Mouse (Mus musculus): ENCODE measurements around the gene Neb. TPM values are rescaled to one million over a fixed set of nuclear protein-coding genes. Genes with fewer than 3 reads are reported as not detected.

The Neb gene
- polyA plus RNA-seq (2016; fragmentation: Nextera tagmentation; extraction: Ambion mirVana) = 0.06 and 0.16 TPM in 2 replicates

GRCm38 (mm10) chr2:52378448-52378804, at the start of gene Neb:
TSS of gene Neb (minus strand) at chr2:52378474.
- no peaks in the 10 kb centered on the region for H3K27me3 ChIP-seq (ENCODE audit: low read depth, poor library complexity, severe bottlenecking)
- no peak within 1 kb of the TSS for H3K27ac ChIP-seq (replicated peaks)
- no peak within 1 kb of the TSS for H3K4me3 ChIP-seq
- no peak for DNase-seq (ENCODE audit: low spot score)
- 56% methylated on average over 7 of the region's 7 CpGs for WGBS
- no peaks in the 10 kb centered on the region for H3K36me3 ChIP-seq
- H3K9me3 ChIP-seq (replicated peaks) = no peaks in the 10 kb centered on the region
- no peaks in the 10 kb centered on the region for H3K4me1 ChIP-seq

- Histone ChIP-seq H3K27me3 (ENCODE audit: low read depth, poor library complexity, severe bottlenecking) (no peaks in the 10 kb centered on the region), H3K4me3 (no peak overlapping the region), H3K4me1 (peaks cover 21% of the 10 kb centered on the region), H3K9me3 (replicated peaks) (no peaks in the 10 kb centered on the region), H3K36me3 (no peaks in the 10 kb centered on the region), H3K27ac (replicated peaks) (no peak overlapping the region)
- no peak for DNase-seq (ENCODE audit: low spot score)
- 91% methylated on average over 3 of the region's 3 CpGs for WGBS
Measured at GRCm38 (mm10) chr2:52427383-52427782, 49.1 kb upstream of the Neb start.

GRCm38 (mm10) chr2:52426041-52426440, 47.8 kb upstream of the Neb start:
- Histone ChIP-seq H3K27ac (replicated peaks) (no peak overlapping the region), H3K4me1 (peaks cover 35% of the 10 kb centered on the region), H3K27me3 (ENCODE audit: low read depth, poor library complexity, severe bottlenecking) (no peaks in the 10 kb centered on the region), H3K9me3 (replicated peaks) (no peaks in the 10 kb centered on the region), H3K36me3 (no peaks in the 10 kb centered on the region), H3K4me3 (no peak overlapping the region)
- 91% methylated on average over 3 of the region's 3 CpGs for WGBS
- DNase-seq (ENCODE audit: low spot score) = no peak

- 27% methylated on average over 10 of the region's 10 CpGs for WGBS
- Histone ChIP-seq H3K36me3 (no peaks in the 10 kb centered on the region), H3K27ac (replicated peaks) (peak overlapping the region; percentile 98), H3K4me3 (peak overlapping the region; percentile 96), H3K4me1 (peaks cover 36% of the 10 kb centered on the region), H3K27me3 (ENCODE audit: low read depth, poor library complexity, severe bottlenecking) (no peaks in the 10 kb centered on the region), H3K9me3 (replicated peaks) (no peaks in the 10 kb centered on the region)
- no peak for DNase-seq (ENCODE audit: low spot score)
Measured at GRCm38 (mm10) chr2:52425523-52425795, 47.2 kb upstream of the Neb start.

- WGBS = under 1% methylated on average over 57 of the region's 57 CpGs
- no peaks in the 10 kb centered on the region for H3K9me3 ChIP-seq (replicated peaks)
- DNase-seq (ENCODE audit: low spot score) = peak; percentile 97
- no peaks in the 10 kb centered on the region for H3K27me3 ChIP-seq (ENCODE audit: low read depth, poor library complexity, severe bottlenecking)
- peaks cover 36% of the 10 kb centered on the region for H3K4me1 ChIP-seq
- peak within 1 kb of the TSS; percentile 98 for H3K27ac ChIP-seq (replicated peaks)
- peaks cover 3% of the 10 kb centered on the region; the same call in 1 of the 2 replicates for H3K36me3 ChIP-seq
- peak within 1 kb of the TSS; percentile 96 for H3K4me3 ChIP-seq
Measured at GRCm38 (mm10) chr2:52424747-52425522, 46.7 kb upstream of the Neb start, which contains the start of gene Arl5a. TSS of gene Arl5a (minus strand) at chr2:52424901.

- no peak for DNase-seq (ENCODE audit: low spot score)
- peaks cover 4% of the 10 kb centered on the region; the same call in 1 of the 2 replicates for H3K36me3 ChIP-seq
Measured at GRCm38 (mm10) chr2:52424248-52424728, 46.0 kb upstream of the Neb start.

GRCm38 (mm10) chr2:52423611-52424247, 45.5 kb upstream of the Neb start:
- Histone ChIP-seq H3K27ac (replicated peaks) (peak overlapping the region; percentile 98), H3K27me3 (ENCODE audit: low read depth, poor library complexity, severe bottlenecking) (no peaks in the 10 kb centered on the region), H3K4me1 (peaks cover 36% of the 10 kb centered on the region), H3K9me3 (replicated peaks) (peaks cover 5% of the 10 kb centered on the region; the same call in 1 of the 2 replicates), H3K4me3 (peak overlapping the region; percentile 96), H3K36me3 (peaks cover 10% of the 10 kb centered on the region; the same call in 1 of the 2 replicates)
- DNase-seq (ENCODE audit: low spot score) = no peak
- WGBS = 7% methylated on average over 16 of the region's 16 CpGs

More at GRCm38 (mm10) chr2:52424248-52424728, 46.0 kb upstream of the Neb start:
- Histone ChIP-seq H3K9me3 (replicated peaks) (peaks cover under 1% of the 10 kb centered on the region; the same call in 1 of the 2 replicates), H3K4me1 (peaks cover 36% of the 10 kb centered on the region), H3K27me3 (ENCODE audit: low read depth, poor library complexity, severe bottlenecking) (no peaks in the 10 kb centered on the region), H3K4me3 (peak overlapping the region; percentile 96), H3K27ac (replicated peaks) (peak overlapping the region; percentile 98)
- under 1% methylated on average over 42 of the region's 42 CpGs for WGBS

- WGBS = 71% methylated on average over 8 of the region's 8 CpGs
- no peak overlapping the region for H3K27ac ChIP-seq (replicated peaks)
Measured at GRCm38 (mm10) chr2:52422871-52423610, 44.8 kb upstream of the Neb start.

GRCm38 (mm10) chr2:52421197-52421596, 42.9 kb upstream of the Neb start:
- Histone ChIP-seq H3K27ac (replicated peaks) (no peak overlapping the region), H3K9me3 (replicated peaks) (peaks cover 26% of the 10 kb centered on the region; the same call in 1 of the 2 replicates), H3K4me3 (no peak overlapping the region), H3K27me3 (ENCODE audit: low read depth, poor library complexity, severe bottlenecking) (no peaks in the 10 kb centered on the region), H3K4me1 (peaks cover 36% of the 10 kb centered on the region), H3K36me3 (peaks cover 34% of the 10 kb centered on the region)
- 67% methylated on average over 6 of the region's 6 CpGs for WGBS
- DNase-seq (ENCODE audit: low spot score) = no peak

More at GRCm38 (mm10) chr2:52422871-52423610, 44.8 kb upstream of the Neb start:
- no peak for DNase-seq (ENCODE audit: low spot score)
- peaks cover 36% of the 10 kb centered on the region for H3K4me1 ChIP-seq
- no peaks in the 10 kb centered on the region for H3K27me3 ChIP-seq (ENCODE audit: low read depth, poor library complexity, severe bottlenecking)
- peak overlapping the region; percentile 96 for H3K4me3 ChIP-seq
- peaks cover 12% of the 10 kb centered on the region; the same call in 1 of the 2 replicates for H3K9me3 ChIP-seq (replicated peaks)
- peaks cover 16% of the 10 kb centered on the region for H3K36me3 ChIP-seq

GRCm38 (mm10) chr2:52420001-52420710, 41.9 kb upstream of the Neb start:
- Histone ChIP-seq H3K4me1 (peaks cover 29% of the 10 kb centered on the region), H3K36me3 (peaks cover 44% of the 10 kb centered on the region), H3K9me3 (replicated peaks) (peaks cover 36% of the 10 kb centered on the region), H3K27me3 (ENCODE audit: low read depth, poor library complexity, severe bottlenecking) (no peaks in the 10 kb centered on the region), H3K4me3 (no peak overlapping the region), H3K27ac (replicated peaks) (no peak overlapping the region)
- no peak for DNase-seq (ENCODE audit: low spot score)
- 94% methylated on average over 7 of the region's 7 CpGs for WGBS

GRCm38 (mm10) chr2:52419295-52419694, 41.0 kb upstream of the Neb start:
- DNase-seq (ENCODE audit: low spot score) = no peak
- H3K4me1 ChIP-seq = peaks cover 29% of the 10 kb centered on the region
- H3K36me3 ChIP-seq = peaks cover 53% of the 10 kb centered on the region
- H3K4me3 ChIP-seq = no peak overlapping the region
- no peaks in the 10 kb centered on the region for H3K27me3 ChIP-seq (ENCODE audit: low read depth, poor library complexity, severe bottlenecking)
- H3K27ac ChIP-seq (replicated peaks) = no peak overlapping the region
- 82% methylated on average over 6 of the region's 6 CpGs for WGBS
- peaks cover 37% of the 10 kb centered on the region for H3K9me3 ChIP-seq (replicated peaks)

GRCm38 (mm10) chr2:52412524-52413037, 34.3 kb upstream of the Neb start:
- peaks cover 99% of the 10 kb centered on the region for H3K36me3 ChIP-seq
- 95% methylated on average over 5 of the region's 5 CpGs for WGBS

More at GRCm38 (mm10) chr2:52412524-52413037, 34.3 kb upstream of the Neb start:
- no peak overlapping the region for H3K4me3 ChIP-seq
- DNase-seq (ENCODE audit: low spot score) = no peak
- H3K27ac ChIP-seq (replicated peaks) = no peak overlapping the region
- no peaks in the 10 kb centered on the region for H3K27me3 ChIP-seq (ENCODE audit: low read depth, poor library complexity, severe bottlenecking)
- peaks cover 68% of the 10 kb centered on the region for H3K9me3 ChIP-seq (replicated peaks)
- H3K4me1 ChIP-seq = no peaks in the 10 kb centered on the region

All from midbrain, embryonic 10.5 days (tissue).